Mouse (Mus musculus): ENCODE results near the gene Hs2st1. TPM values are rescaled to one million over a fixed set of nuclear protein-coding genes. Genes with fewer than 3 reads are reported as not detected.

The Hs2st1 gene
- total and polyA plus RNA-seq, 2 experiments: 1.9 to 6.0 TPM

GRCm38 (mm10) chr3:144400870-144401269, 169.1 kb downstream of the Hs2st1 start:
- H3K4me3 ChIP-seq (ENCODE audit: insufficient read depth, low read depth, low read length): no peak overlapping the region
- no peaks in the 10 kb centered on the region for H3K27me3 ChIP-seq (ENCODE audit: control insufficient read depth, insufficient read depth, low read length)
- TF ChIP-seq CTCF (IDR thresholded peaks at IDR 0.05; ENCODE audit: low read depth, low read length): no peak
- no peak for TF ChIP-seq POLR2A (IDR thresholded peaks at IDR 0.05; ENCODE audit: extremely low read depth, insufficient read depth, low read length)
- H3K27ac ChIP-seq (replicated peaks; ENCODE audit: insufficient read depth, low read depth, low read length): 0 out of 2 replicates have a peak overlapping the region, but pooled peaks have one; percentile 63
- H3K4me1 ChIP-seq (ENCODE audit: control insufficient read depth, insufficient read depth, low read length): no peaks in the 10 kb centered on the region
- no peak for DNase-seq (ENCODE audit: extremely low read depth, low read depth, low spot score)
- H3K36me3 ChIP-seq (ENCODE audit: control insufficient read depth, insufficient read depth, low read length): no peaks in the 10 kb centered on the region
- no peaks in the 10 kb centered on the region for H3K79me2 ChIP-seq (ENCODE audit: control insufficient read depth, insufficient read depth, low read length)
- H3K9ac ChIP-seq (ENCODE audit: low read depth, low read length): no peak overlapping the region
- WGBS: 50% methylated on average over 7 of the region's 7 CpGs

GRCm38 (mm10) chr3:144400374-144400773, 169.6 kb downstream of the Hs2st1 start:
- TF ChIP-seq POLR2A (IDR thresholded peaks at IDR 0.05; ENCODE audit: extremely low read depth, insufficient read depth, low read length): no peak
- no peak for TF ChIP-seq CTCF (IDR thresholded peaks at IDR 0.05; ENCODE audit: low read depth, low read length)
- Histone ChIP-seq H3K4me1 (ENCODE audit: control insufficient read depth, insufficient read depth, low read length) (no peaks in the 10 kb centered on the region), H3K9ac (ENCODE audit: low read depth, low read length) (no peak overlapping the region), H3K36me3 (ENCODE audit: control insufficient read depth, insufficient read depth, low read length) (no peaks in the 10 kb centered on the region), H3K79me2 (ENCODE audit: control insufficient read depth, insufficient read depth, low read length) (no peaks in the 10 kb centered on the region), H3K27ac (replicated peaks; ENCODE audit: insufficient read depth, low read depth, low read length) (peak overlapping the region; percentile 3; the same call in 1 of the 2 replicates), H3K4me3 (ENCODE audit: insufficient read depth, low read depth, low read length) (no peak overlapping the region), H3K27me3 (ENCODE audit: control insufficient read depth, insufficient read depth, low read length) (no peaks in the 10 kb centered on the region)
- WGBS: 49% methylated on average over 8 of the region's 8 CpGs
- peak; percentile 5 for DNase-seq (ENCODE audit: extremely low read depth, low read depth, low spot score)

GRCm38 (mm10) chr3:144399358-144400096, 170.5 kb downstream of the Hs2st1 start:
- no peaks in the 10 kb centered on the region for H3K36me3 ChIP-seq (ENCODE audit: control insufficient read depth, insufficient read depth, low read length)
- no peaks in the 10 kb centered on the region for H3K27me3 ChIP-seq (ENCODE audit: control insufficient read depth, insufficient read depth, low read length)
- peak; percentile 43 for DNase-seq (ENCODE audit: extremely low read depth, low read depth, low spot score)
- no peaks in the 10 kb centered on the region for H3K79me2 ChIP-seq (ENCODE audit: control insufficient read depth, insufficient read depth, low read length)
- WGBS: 40% methylated on average over 21 of the region's 21 CpGs
- peak overlapping the region; percentile 3; the same call in 1 of the 2 replicates for H3K27ac ChIP-seq (replicated peaks; ENCODE audit: insufficient read depth, low read depth, low read length)
- H3K9ac ChIP-seq (ENCODE audit: low read depth, low read length): no peak overlapping the region
- H3K4me3 ChIP-seq (ENCODE audit: insufficient read depth, low read depth, low read length): no peak overlapping the region
- no peaks in the 10 kb centered on the region for H3K4me1 ChIP-seq (ENCODE audit: control insufficient read depth, insufficient read depth, low read length)
- no peak for TF ChIP-seq POLR2A (IDR thresholded peaks at IDR 0.05; ENCODE audit: extremely low read depth, insufficient read depth, low read length)
- TF ChIP-seq CTCF (IDR thresholded peaks at IDR 0.05; ENCODE audit: low read depth, low read length): peak; percentile 96

- H3K36me3 ChIP-seq (ENCODE audit: control insufficient read depth, insufficient read depth, low read length): no peaks in the 10 kb centered on the region
- no peak for DNase-seq (ENCODE audit: extremely low read depth, low read depth, low spot score)
- TF ChIP-seq POLR2A (IDR thresholded peaks at IDR 0.05; ENCODE audit: extremely low read depth, insufficient read depth, low read length) (no peak), CTCF (IDR thresholded peaks at IDR 0.05; ENCODE audit: low read depth, low read length) (peak; percentile 27; the same call in 1 of the 2 replicates)
- H3K9ac ChIP-seq (ENCODE audit: low read depth, low read length): no peak overlapping the region
- H3K27me3 ChIP-seq (ENCODE audit: control insufficient read depth, insufficient read depth, low read length): no peaks in the 10 kb centered on the region
- H3K4me1 ChIP-seq (ENCODE audit: control insufficient read depth, insufficient read depth, low read length): no peaks in the 10 kb centered on the region
- no peak overlapping the region for H3K27ac ChIP-seq (replicated peaks; ENCODE audit: insufficient read depth, low read depth, low read length)
- H3K4me3 ChIP-seq (ENCODE audit: insufficient read depth, low read depth, low read length): no peak overlapping the region
- no peaks in the 10 kb centered on the region for H3K79me2 ChIP-seq (ENCODE audit: control insufficient read depth, insufficient read depth, low read length)
- WGBS: 73% methylated on average over 7 of the region's 7 CpGs
These were observed 171.8 kb downstream of the Hs2st1 start for GRCm38 (mm10) chr3:144398166-144398565.

- Histone ChIP-seq H3K9ac (ENCODE audit: low read depth, low read length) (no peak overlapping the region), H3K27me3 (ENCODE audit: control insufficient read depth, insufficient read depth, low read length) (no peaks in the 10 kb centered on the region), H3K4me3 (ENCODE audit: insufficient read depth, low read depth, low read length) (no peak overlapping the region), H3K79me2 (ENCODE audit: control insufficient read depth, insufficient read depth, low read length) (no peaks in the 10 kb centered on the region), H3K4me1 (ENCODE audit: control insufficient read depth, insufficient read depth, low read length) (no peaks in the 10 kb centered on the region), H3K36me3 (ENCODE audit: control insufficient read depth, insufficient read depth, low read length) (no peaks in the 10 kb centered on the region), H3K27ac (replicated peaks; ENCODE audit: insufficient read depth, low read depth, low read length) (no peak overlapping the region)
- TF ChIP-seq POLR2A (IDR thresholded peaks at IDR 0.05; ENCODE audit: extremely low read depth, insufficient read depth, low read length): no peak
- TF ChIP-seq CTCF (IDR thresholded peaks at IDR 0.05; ENCODE audit: low read depth, low read length): no peak
- no peak for DNase-seq (ENCODE audit: extremely low read depth, low read depth, low spot score)
- WGBS: 62% methylated on average over 17 of the region's 17 CpGs
These were observed 173.5 kb downstream of the Hs2st1 start for GRCm38 (mm10) chr3:144396478-144396877.

- Histone ChIP-seq H3K4me1 (ENCODE audit: control insufficient read depth, insufficient read depth, low read length) (no peaks in the 10 kb centered on the region), H3K4me3 (ENCODE audit: insufficient read depth, low read depth, low read length) (no peak overlapping the region), H3K27me3 (ENCODE audit: control insufficient read depth, insufficient read depth, low read length) (no peaks in the 10 kb centered on the region), H3K79me2 (ENCODE audit: control insufficient read depth, insufficient read depth, low read length) (no peaks in the 10 kb centered on the region), H3K36me3 (ENCODE audit: control insufficient read depth, insufficient read depth, low read length) (no peaks in the 10 kb centered on the region), H3K27ac (replicated peaks; ENCODE audit: insufficient read depth, low read depth, low read length) (no peak overlapping the region), H3K9ac (ENCODE audit: low read depth, low read length) (no peak overlapping the region)
- TF ChIP-seq POLR2A (IDR thresholded peaks at IDR 0.05; ENCODE audit: extremely low read depth, insufficient read depth, low read length): no peak
- TF ChIP-seq CTCF (IDR thresholded peaks at IDR 0.05; ENCODE audit: low read depth, low read length): no peak
- WGBS: 60% methylated on average over 7 of the region's 7 CpGs
- DNase-seq (ENCODE audit: extremely low read depth, low read depth, low spot score): no peak
These were observed 175.5 kb downstream of the Hs2st1 start for GRCm38 (mm10) chr3:144394454-144394943.
